Mouse (Mus musculus) liver, embryonic 15.5 days (tissue): Measurements from ENCODE around the gene Cyth3. TPM values are rescaled to one million over a fixed set of nuclear protein-coding genes. Genes with fewer than 3 reads are reported as not detected.
A peak's percentile ranks its signal among the peaks of the same experiment; 100 is the strongest.

Experiments
- ATAC-seq: fragments of 200-750 bp; cut with Nextera tagmentation; 2 replicates; pipeline ENCODE4 v1.8.0; 2017; ENCODE audit warnings: moderate number of reproducible peaks, mild to moderate bottlenecking, moderate library complexity; ENCODE audit not compliant: insufficient read depth
- H3K27ac ChIP-seq: fragments of 300-500 bp; sonication (generic); replicated peaks from 2 replicates; pipeline ENCODE4 v1.5.1; 2015; ENCODE audit warnings: mild to moderate bottlenecking, inconsistent platforms
- H3K27me3 ChIP-seq: fragments of 300-500 bp; sonication (generic); 2 replicates; pipeline ENCODE4 v1.6.1; 2015; ENCODE audit warnings: mild to moderate bottlenecking, inconsistent platforms
- H3K36me3 ChIP-seq: fragments of 300-500 bp; sonication (generic); replicated peaks from 2 replicates; pipeline ENCODE4 v1.6.1; 2015; ENCODE audit warnings: moderate library complexity, mild to moderate bottlenecking, inconsistent platforms
- H3K4me1 ChIP-seq: fragments of 300-500 bp; sonication (generic); replicated peaks from 2 replicates; pipeline ENCODE4 v1.6.1; 2015; ENCODE audit warnings: inconsistent platforms
- H3K4me2 ChIP-seq: fragments of 300-500 bp; sonication (generic); 2 replicates; pipeline ENCODE4 v1.6.1; 2015; ENCODE audit warnings: moderate library complexity, mild to moderate bottlenecking, inconsistent platforms
- H3K4me3 ChIP-seq: fragments of 300-500 bp; sonication (generic); replicated peaks from 2 replicates; pipeline ENCODE4 v1.5.1; 2015; ENCODE audit warnings: mild to moderate bottlenecking, inconsistent platforms
- H3K9ac ChIP-seq: fragments of 300-500 bp; sonication (generic); 2 replicates; pipeline ENCODE4 v1.6.1; 2015; ENCODE audit warnings: moderate library complexity, mild to moderate bottlenecking, inconsistent platforms
- H3K9me3 ChIP-seq: fragments of 300-500 bp; sonication (generic); replicated peaks from 2 replicates; pipeline ENCODE4 v1.6.1; 2016; ENCODE audit warnings: inconsistent platforms
- WGBS: fragments of 180-500 bp; shearing (Covaris S2); methylation state at CpG from one replicate; pipeline ENCODE4 v1.1.7; 2015; ENCODE audit warnings: mixed read lengths; ENCODE audit not compliant: insufficient replicate concordance; 5-methylcytosine and 5-hydroxymethylcytosine counted together
- polyA plus RNA-seq: library from polyadenylated mRNA; unstranded; fragments of >200 nt; fragmentation: Nextera tagmentation; extraction: Ambion mirVana; gene quantifications from 2 replicates; pipeline ENCODE4 v1.2.1, GENCODE M21; 2015

The Cyth3 gene
- polyA plus RNA-seq, 1 experiment from 2014 or later = 35.7 TPM

GRCm38 (mm10) chr5:143651855-143652631, 29.8 kb downstream of the Cyth3 start:
- H3K36me3 ChIP-seq = peaks cover 19% of the 10 kb centered on the region
- 66% methylated on average over 8 of the region's 8 CpGs for WGBS

GRCm38 (mm10) chr5:143653497-143653896, 31.2 kb downstream of the Cyth3 start:
- Histone ChIP-seq H3K27me3 (no peaks in the 10 kb centered on the region), H3K4me1 (peaks cover 83% of the 10 kb centered on the region), H3K36me3 (peaks cover 19% of the 10 kb centered on the region), H3K4me2 (peak overlapping the region; percentile 71; the same call in 1 of the 2 replicates), H3K9me3 (no peaks in the 10 kb centered on the region), H3K9ac (no peak overlapping the region), H3K27ac (peak overlapping the region; percentile 95), H3K4me3 (no peak overlapping the region)
- 85% methylated on average over 5 of the region's 5 CpGs for whole genome bisulfite sequencing
- no peak for ATAC-seq

More at GRCm38 (mm10) chr5:143651855-143652631, 29.8 kb downstream of the Cyth3 start:
- H3K9me3 ChIP-seq = no peaks in the 10 kb centered on the region
- peaks cover 87% of the 10 kb centered on the region for H3K4me1 ChIP-seq
- no peak overlapping the region for H3K9ac ChIP-seq
- no peak for ATAC-seq
- peak overlapping the region; percentile 38; the same call in 1 of the 2 replicates for H3K27ac ChIP-seq
- no peak overlapping the region for H3K4me2 ChIP-seq
- no peak overlapping the region for H3K4me3 ChIP-seq
- H3K27me3 ChIP-seq = no peaks in the 10 kb centered on the region

GRCm38 (mm10) chr5:143654670-143655510, 32.6 kb downstream of the Cyth3 start:
- peaks cover 91% of the 10 kb centered on the region for H3K4me1 ChIP-seq
- peak overlapping the region; percentile 36 for H3K4me3 ChIP-seq
- ATAC-seq = peak; percentile 83
- H3K27me3 ChIP-seq = no peaks in the 10 kb centered on the region
- peak overlapping the region; percentile 59 for H3K9ac ChIP-seq
- H3K27ac ChIP-seq = peak overlapping the region; percentile 95
- H3K4me2 ChIP-seq = peak overlapping the region; percentile 71
- 8% methylated on average over 7 of the region's 7 CpGs for WGBS
- H3K36me3 ChIP-seq = peaks cover 15% of the 10 kb centered on the region
- no peaks in the 10 kb centered on the region for H3K9me3 ChIP-seq

- H3K9ac ChIP-seq = peak overlapping the region; percentile 59
- no peaks in the 10 kb centered on the region for H3K27me3 ChIP-seq
- WGBS = 26% methylated on average over 4 of the region's 4 CpGs
- peaks cover 95% of the 10 kb centered on the region for H3K4me1 ChIP-seq
- H3K4me3 ChIP-seq = peak overlapping the region; percentile 36; the same call in 1 of the 2 replicates
- H3K9me3 ChIP-seq = no peaks in the 10 kb centered on the region
- peaks cover 8% of the 10 kb centered on the region for H3K36me3 ChIP-seq
- peak; percentile 73 for ATAC-seq
- H3K27ac ChIP-seq = peak overlapping the region; percentile 95
- H3K4me2 ChIP-seq = peak overlapping the region; percentile 71
Observed at GRCm38 (mm10) chr5:143655511-143655943, 33.3 kb downstream of the Cyth3 start.

- Histone ChIP-seq H3K36me3 (no peaks in the 10 kb centered on the region), H3K4me2 (no peak overlapping the region; the same call in 1 of the 2 replicates), H3K4me3 (no peak overlapping the region), H3K9me3 (no peaks in the 10 kb centered on the region), H3K9ac (no peak overlapping the region), H3K27me3 (no peaks in the 10 kb centered on the region), H3K4me1 (peaks cover 92% of the 10 kb centered on the region), H3K27ac (peak overlapping the region; percentile 95)
- no peak for ATAC-seq
- WGBS = 81% methylated on average over 2 of the region's 2 CpGs
Observed at GRCm38 (mm10) chr5:143656708-143657245, 34.5 kb downstream of the Cyth3 start.

GRCm38 (mm10) chr5:143659021-143659523, 36.8 kb downstream of the Cyth3 start:
- Histone ChIP-seq H3K9ac (0 out of 2 replicates have a peak overlapping the region, but pooled peaks have one; percentile 21), H3K4me2 (peak overlapping the region; percentile 38), H3K4me1 (peaks cover 72% of the 10 kb centered on the region)

GRCm38 (mm10) chr5:143663074-143663687, 40.9 kb downstream of the Cyth3 start:
- peaks cover 63% of the 10 kb centered on the region for H3K4me1 ChIP-seq
- WGBS = 59% methylated on average over 7 of the region's 7 CpGs

More at GRCm38 (mm10) chr5:143659021-143659523, 36.8 kb downstream of the Cyth3 start:
- H3K27me3 ChIP-seq = no peaks in the 10 kb centered on the region
- H3K36me3 ChIP-seq = peaks cover 4% of the 10 kb centered on the region; the same call in 1 of the 2 replicates
- H3K4me3 ChIP-seq = no peak overlapping the region
- H3K27ac ChIP-seq = peak overlapping the region; percentile 41; the same call in 1 of the 2 replicates
- no peak for ATAC-seq
- 32% methylated on average over 8 of the region's 8 CpGs for WGBS
- no peaks in the 10 kb centered on the region for H3K9me3 ChIP-seq

GRCm38 (mm10) chr5:143665561-143665960, 43.3 kb downstream of the Cyth3 start:
- 82% methylated on average over 2 of the region's 2 CpGs for WGBS
- H3K27me3 ChIP-seq = no peaks in the 10 kb centered on the region
- no peaks in the 10 kb centered on the region for H3K9me3 ChIP-seq
- no peak for ATAC-seq
- peaks cover 7% of the 10 kb centered on the region for H3K36me3 ChIP-seq
- H3K27ac ChIP-seq = 0 out of 2 replicates have a peak overlapping the region, but pooled peaks have one; percentile 20
- H3K4me3 ChIP-seq = no peak overlapping the region
- H3K4me1 ChIP-seq = peaks cover 58% of the 10 kb centered on the region
- H3K9ac ChIP-seq = no peak overlapping the region
- no peak overlapping the region for H3K4me2 ChIP-seq

More at GRCm38 (mm10) chr5:143663074-143663687, 40.9 kb downstream of the Cyth3 start:
- H3K9me3 ChIP-seq = no peaks in the 10 kb centered on the region
- no peak overlapping the region for H3K9ac ChIP-seq
- H3K36me3 ChIP-seq = peaks cover 7% of the 10 kb centered on the region
- no peak for ATAC-seq
- no peak overlapping the region for H3K4me3 ChIP-seq
- H3K27me3 ChIP-seq = no peaks in the 10 kb centered on the region
- H3K4me2 ChIP-seq = no peak overlapping the region
- H3K27ac ChIP-seq = no peak overlapping the region

- ATAC-seq = peak; percentile 82
- H3K4me1 ChIP-seq = peaks cover 57% of the 10 kb centered on the region
- no peak overlapping the region for H3K4me3 ChIP-seq
- no peaks in the 10 kb centered on the region for H3K27me3 ChIP-seq
- peak overlapping the region; percentile 69; the same call in 1 of the 2 replicates for H3K27ac ChIP-seq
- 0 out of 2 replicates have a peak overlapping the region, but pooled peaks have one; percentile 8 for H3K4me2 ChIP-seq
- no peaks in the 10 kb centered on the region for H3K9me3 ChIP-seq
- H3K36me3 ChIP-seq = peaks cover 7% of the 10 kb centered on the region
- no peak overlapping the region for H3K9ac ChIP-seq
- 18% methylated on average over 1 of the region's 1 CpGs for WGBS
Observed at GRCm38 (mm10) chr5:143666015-143666414, 43.8 kb downstream of the Cyth3 start.

- WGBS = 82% methylated on average over 2 of the region's 2 CpGs
- Histone ChIP-seq H3K27ac (no peak overlapping the region), H3K4me2 (no peak overlapping the region), H3K27me3 (no peaks in the 10 kb centered on the region), H3K4me3 (no peak overlapping the region), H3K4me1 (peaks cover 74% of the 10 kb centered on the region), H3K9me3 (no peaks in the 10 kb centered on the region), H3K9ac (no peak overlapping the region), H3K36me3 (peaks cover 4% of the 10 kb centered on the region)
- ATAC-seq = no peak
Observed at GRCm38 (mm10) chr5:143668884-143669283, 46.6 kb downstream of the Cyth3 start.
